Mouse (Mus musculus) left cerebral cortex, adult 6 months (tissue): ENCODE results near the gene Pros1. TPM values are rescaled to one million over a fixed set of nuclear protein-coding genes. Genes with fewer than 3 reads are reported as not detected.

Experiments
- long read RNA-seq, 2 experiments: library from polyadenylated mRNA; unstranded; transcript quantifications; one replicate each; pipeline ENCODE4 v2.0.0; 2019 to 2020
- polyA plus RNA-seq: library from polyadenylated mRNA; unstranded; fragments of <200 nt; fragmentation: Nextera tagmentation; gene quantifications from 2 replicates; pipeline ENCODE4 v1.2.3, GENCODE M21; 2021

The Pros1 gene
- 8.4 and 11.0 TPM in 2 replicates for polyA plus RNA-seq
- long read RNA-seq, experiment 1, transcript Pros1-201 (15 exons, 3,303 nt), result major isoform, 38 of 43 reads
- long read RNA-seq, experiment 1, partial matches to known transcripts, result 3 of 43 reads
- long read RNA-seq, experiment 1, other reads (novel, unspliced or antisense), result 2 of 43 reads
- long read RNA-seq, experiment 2, transcript Pros1-201 (15 exons, 3,303 nt), result major isoform, 9 of 14 reads
- long read RNA-seq, experiment 2, partial matches to known transcripts, result 5 of 14 reads
- long read RNA-seq, experiment 2, other reads (novel, unspliced or antisense), result 0 of 14 reads

DNA sequence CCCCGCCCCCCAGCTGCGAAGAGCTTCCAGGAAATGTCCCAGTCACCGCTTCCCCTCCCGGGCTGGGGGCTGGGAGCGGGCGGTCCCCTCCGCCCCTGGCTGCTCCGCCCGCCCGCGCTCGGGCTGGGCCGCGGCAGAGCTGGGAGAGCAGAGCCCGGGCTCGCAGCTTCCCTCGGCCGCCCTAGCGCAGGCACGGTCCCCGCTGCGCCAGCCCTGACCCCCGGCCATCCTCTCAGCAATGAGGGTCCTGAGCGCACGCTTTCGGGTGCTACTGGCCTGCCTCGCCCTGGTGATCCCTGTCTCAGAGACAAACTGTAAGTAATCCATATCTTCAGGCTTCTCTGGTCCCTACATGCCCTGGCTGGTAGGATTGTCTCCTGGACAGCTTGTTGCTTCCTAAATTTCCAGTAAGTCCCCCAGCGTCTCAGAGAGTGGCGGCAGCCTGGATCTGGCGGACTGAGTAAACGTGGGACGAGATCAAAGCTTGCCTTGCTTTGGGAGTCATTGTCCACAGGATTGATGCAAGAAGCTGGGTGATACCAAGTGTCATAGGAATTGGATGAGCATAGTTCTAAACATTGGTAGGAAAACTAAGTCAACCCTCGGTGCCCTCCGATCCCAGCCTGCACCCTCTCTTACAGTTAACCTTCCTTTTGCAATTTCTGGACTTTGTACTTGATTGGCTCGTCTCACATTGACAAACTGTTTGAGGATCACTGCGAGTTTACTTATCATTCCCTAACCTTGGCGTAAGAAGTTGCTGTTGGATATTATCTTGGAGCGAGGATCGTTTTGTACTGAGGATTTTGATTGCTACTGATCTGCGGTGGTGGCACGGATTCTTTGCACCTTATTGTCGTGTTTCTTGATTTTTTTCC is at the start of gene Pros1:
Pros1 (plus strand) TSS at position 117 of the 878 bp plus-strand sequence.

DNA sequence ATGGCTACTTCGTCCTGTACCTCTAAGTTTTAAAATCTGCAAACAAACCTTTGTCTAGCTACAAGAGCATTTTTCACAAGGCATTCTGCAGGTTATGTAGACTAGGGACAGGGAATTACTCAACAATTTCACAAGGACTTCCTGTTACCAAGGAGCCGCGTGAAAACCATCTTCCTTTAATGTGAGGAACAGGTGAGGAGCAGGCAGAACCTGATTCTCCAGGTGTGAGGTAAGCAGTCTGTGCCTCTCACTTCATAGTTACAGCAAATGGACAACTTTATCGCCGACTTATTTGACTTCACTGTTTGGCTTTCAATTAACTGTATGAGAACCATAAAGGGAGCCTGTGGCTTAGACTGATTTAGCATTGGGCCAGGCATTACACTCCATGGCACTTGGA is 39.6 kb upstream of the Pros1 start, which contains the start of gene Stx19:
Stx19 (plus strand) TSS at position 186 of the 400 bp plus-strand sequence.

DNA sequence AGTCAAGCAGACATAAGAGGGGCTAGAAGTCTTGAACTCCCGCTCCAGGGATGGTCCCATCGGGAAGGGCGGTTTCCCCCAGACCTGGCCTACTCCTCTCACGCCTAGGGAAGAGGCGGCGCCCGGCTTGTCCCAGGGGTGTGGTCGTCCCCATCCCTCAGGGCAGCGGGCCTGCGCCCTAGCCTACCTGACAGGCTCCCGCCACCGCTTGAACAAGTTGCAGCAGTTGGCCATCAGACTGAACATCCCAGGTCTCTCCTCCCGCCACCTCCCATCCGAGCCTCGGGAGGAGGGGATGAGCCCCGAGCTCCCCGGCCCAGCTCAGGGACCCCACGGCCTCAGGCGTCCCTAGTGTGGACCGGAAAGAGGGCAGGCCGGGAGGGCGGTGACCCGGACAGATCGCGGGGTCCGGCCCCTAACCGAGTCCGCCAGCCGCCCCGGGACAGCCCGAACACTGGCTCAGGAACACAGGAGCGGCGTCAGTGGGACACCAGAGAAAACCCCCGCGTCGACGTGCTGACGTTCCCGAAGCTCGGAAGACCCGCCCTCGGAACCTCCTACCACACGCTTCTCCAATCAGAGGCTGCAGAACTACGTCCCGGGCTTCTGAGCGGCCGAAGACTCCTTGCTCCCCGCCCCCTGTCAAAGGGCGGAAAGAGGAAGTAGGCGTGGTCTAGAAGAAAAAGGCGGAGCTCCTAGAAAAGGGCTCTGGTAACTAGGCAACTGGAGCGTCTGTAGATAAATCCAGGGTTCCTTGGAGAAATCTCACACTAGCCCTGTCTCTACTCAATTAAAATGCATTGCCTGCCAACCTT is 7.4 kb upstream of the Pros1 start, which contains the start of gene Arl13b:
Arl13b (minus strand) TSS at position 543 of the 815 bp plus-strand sequence.

Other genes starting within 250 kb of the Pros1 start
- 5.4 and 6.8 TPM in 2 replicates for gene Nsun3, start 67.5 kb upstream of the Pros1 start, polyA plus RNA-seq
- gene Stx19, start 39.6 kb upstream of the Pros1 start, polyA plus RNA-seq, result not detected in 2 replicates
- 9.5 and 11.0 TPM in 2 replicates for gene Arl13b, start 7.3 kb upstream of the Pros1 start, polyA plus RNA-seq